Mouse (Mus musculus) neural tube, embryonic 14.5 days (tissue): Measurements from ENCODE around the gene Por. TPM values are rescaled to one million over a fixed set of nuclear protein-coding genes. Genes with fewer than 3 reads are reported as not detected.

Experiments used
- ATAC-seq: fragments of 200-750 bp; cut with Nextera tagmentation; 2 replicates; pipeline ENCODE4 v1.8.0; 2017; ENCODE audit warnings: low read depth, mild to moderate bottlenecking, moderate TSS enrichment, moderate library complexity
- H3K27ac ChIP-seq: fragments of 300-500 bp; sonication (generic); 2 replicates; pipeline ENCODE4 v1.5.1; 2014; ENCODE audit warnings: low read depth, mild to moderate bottlenecking, control low read depth, low read length, moderate library complexity, mixed read lengths
- H3K27me3 ChIP-seq: fragments of 300-500 bp; sonication (generic); 2 replicates; pipeline ENCODE4 v1.6.1; 2014; ENCODE audit warnings: low read length; ENCODE audit not compliant: control insufficient read depth, insufficient read depth
- H3K36me3 ChIP-seq: fragments of 300-500 bp; sonication (generic); 2 replicates; pipeline ENCODE4 v1.6.1; 2014; ENCODE audit warnings: low read length, mixed read lengths; ENCODE audit not compliant: control insufficient read depth, insufficient read depth
- H3K4me1 ChIP-seq: fragments of 300-500 bp; sonication (generic); 2 replicates; pipeline ENCODE4 v1.6.1; 2014; ENCODE audit warnings: low read length; ENCODE audit not compliant: control insufficient read depth, insufficient read depth
- H3K4me2 ChIP-seq: fragments of 300-500 bp; sonication (generic); 2 replicates; pipeline ENCODE4 v1.6.1; 2014; ENCODE audit warnings: mild to moderate bottlenecking, low read depth, low read length, control low read depth
- H3K4me3 ChIP-seq: fragments of 300-500 bp; sonication (generic); 2 replicates; pipeline ENCODE4 v1.5.1; 2014; ENCODE audit warnings: low read depth, low read length, control low read depth, mixed read lengths
- H3K9ac ChIP-seq: fragments of 300-500 bp; sonication (generic); replicated peaks from 2 replicates; pipeline ENCODE4 v1.6.1; 2014; ENCODE audit warnings: low read depth, mild to moderate bottlenecking, control low read depth, low read length, mixed read lengths
- H3K9me3 ChIP-seq: fragments of 300-500 bp; sonication (generic); 2 replicates; pipeline ENCODE4 v1.6.1; 2016; ENCODE audit warnings: low read length; ENCODE audit not compliant: control insufficient read depth
- WGBS: fragments of 180-500 bp; shearing (Covaris S2); extraction: QIAGEN DNeasy Blood & Tissue Kit; methylation state at CpG from one replicate; pipeline ENCODE4 v1.1.7; 2014; 5-methylcytosine and 5-hydroxymethylcytosine counted together
- polyA plus RNA-seq: library from polyadenylated mRNA; unstranded; fragments of >200 nt; fragmentation: Nextera tagmentation; extraction: Ambion mirVana; gene quantifications from 2 replicates; pipeline ENCODE4 v1.2.1, GENCODE M21; 2014

Gene Por
- polyA plus RNA-seq, 1 experiment from 2014 or later = 70.9 TPM

- no peaks in the 10 kb centered on the region for H3K9me3 ChIP-seq
- H3K27ac ChIP-seq = no peak overlapping the region
- WGBS = 94% methylated on average over 16 of the region's 16 CpGs
- no peak overlapping the region for H3K9ac ChIP-seq
- no peak for ATAC-seq
- no peak overlapping the region for H3K4me3 ChIP-seq
- peaks cover 65% of the 10 kb centered on the region for H3K36me3 ChIP-seq
- H3K27me3 ChIP-seq = no peaks in the 10 kb centered on the region
- no peak overlapping the region for H3K4me2 ChIP-seq
- H3K4me1 ChIP-seq = peaks cover 12% of the 10 kb centered on the region
Measured at GRCm38 (mm10) chr5:135731322-135731721, 61.5 kb downstream of the Por start.

DNA sequence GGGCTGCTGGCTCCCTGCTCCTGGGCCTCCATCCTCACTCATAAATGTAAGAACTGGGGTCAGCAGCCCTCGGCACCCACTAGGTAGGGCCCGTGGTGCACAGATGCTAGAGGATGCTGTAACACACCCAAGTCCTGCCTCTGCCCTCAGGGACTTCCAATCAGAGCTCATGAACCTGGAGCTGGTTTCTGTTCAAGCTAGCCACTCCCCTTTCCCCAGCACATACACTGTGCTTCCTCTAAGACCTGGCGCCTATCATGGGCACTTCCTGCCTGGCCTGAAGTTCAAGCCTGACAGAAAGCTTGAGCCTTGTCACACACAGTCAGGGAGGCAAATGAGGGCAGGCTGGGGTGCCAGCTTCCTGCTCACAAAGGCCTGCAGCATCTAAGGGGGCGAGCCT lies 63.2 kb downstream of the Por start:
- Histone ChIP-seq H3K9ac (no peak overlapping the region), H3K4me1 (no peaks in the 10 kb centered on the region), H3K27me3 (no peaks in the 10 kb centered on the region), H3K27ac (no peak overlapping the region), H3K36me3 (peaks cover 75% of the 10 kb centered on the region), H3K4me3 (no peak overlapping the region), H3K4me2 (no peak overlapping the region), H3K9me3 (no peaks in the 10 kb centered on the region)
- 92% methylated on average over 4 of the region's 4 CpGs for WGBS
- no peak for ATAC-seq

- ATAC-seq = no peak
- 95% methylated on average over 40 of the region's 42 CpGs for WGBS
- H3K9me3 ChIP-seq = no peaks in the 10 kb centered on the region
- no peak overlapping the region for H3K27ac ChIP-seq
- H3K4me3 ChIP-seq = no peak overlapping the region
- no peak overlapping the region for H3K4me2 ChIP-seq
- H3K36me3 ChIP-seq = peaks cover 73% of the 10 kb centered on the region
- no peaks in the 10 kb centered on the region for H3K27me3 ChIP-seq
- H3K4me1 ChIP-seq = no peaks in the 10 kb centered on the region
- no peak overlapping the region for H3K9ac ChIP-seq
Measured at GRCm38 (mm10) chr5:135734057-135734680, 64.3 kb downstream of the Por start.

GRCm38 (mm10) chr5:135735741-135736140 lies 65.9 kb downstream of the Por start:
- H3K9ac ChIP-seq = no peak overlapping the region
- H3K4me1 ChIP-seq = no peaks in the 10 kb centered on the region
- 96% methylated on average over 13 of the region's 13 CpGs for WGBS
- H3K9me3 ChIP-seq = no peaks in the 10 kb centered on the region
- peaks cover 60% of the 10 kb centered on the region for H3K36me3 ChIP-seq
- no peak overlapping the region for H3K4me2 ChIP-seq
- no peak for ATAC-seq
- H3K4me3 ChIP-seq = no peak overlapping the region
- no peak overlapping the region for H3K27ac ChIP-seq
- H3K27me3 ChIP-seq = no peaks in the 10 kb centered on the region

GRCm38 (mm10) chr5:135736544-135736943 lies 66.7 kb downstream of the Por start:
- peaks cover 52% of the 10 kb centered on the region for H3K36me3 ChIP-seq
- ATAC-seq = no peak
- no peak overlapping the region for H3K27ac ChIP-seq
- no peak overlapping the region for H3K4me3 ChIP-seq
- H3K4me2 ChIP-seq = no peak overlapping the region
- H3K4me1 ChIP-seq = no peaks in the 10 kb centered on the region
- WGBS = 91% methylated on average over 16 of the region's 16 CpGs
- H3K9ac ChIP-seq = no peak overlapping the region
- no peaks in the 10 kb centered on the region for H3K27me3 ChIP-seq
- H3K9me3 ChIP-seq = no peaks in the 10 kb centered on the region

GRCm38 (mm10) chr5:135737154-135737553 lies 67.3 kb downstream of the Por start:
- no peak overlapping the region for H3K4me3 ChIP-seq
- H3K9me3 ChIP-seq = no peaks in the 10 kb centered on the region
- no peak overlapping the region for H3K4me2 ChIP-seq
- H3K27ac ChIP-seq = no peak overlapping the region
- H3K27me3 ChIP-seq = no peaks in the 10 kb centered on the region
- WGBS = 89% methylated on average over 7 of the region's 7 CpGs
- H3K4me1 ChIP-seq = no peaks in the 10 kb centered on the region
- peaks cover 46% of the 10 kb centered on the region for H3K36me3 ChIP-seq
- no peak for ATAC-seq
- H3K9ac ChIP-seq = no peak overlapping the region

- H3K9ac ChIP-seq = no peak overlapping the region
- H3K4me2 ChIP-seq = no peak overlapping the region
- H3K9me3 ChIP-seq = no peaks in the 10 kb centered on the region
- peaks cover 35% of the 10 kb centered on the region for H3K36me3 ChIP-seq
- peaks cover 7% of the 10 kb centered on the region for H3K4me1 ChIP-seq
- H3K4me3 ChIP-seq = no peak overlapping the region
- no peak overlapping the region for H3K27ac ChIP-seq
- 23% methylated on average over 6 of the region's 6 CpGs for WGBS
- H3K27me3 ChIP-seq = no peaks in the 10 kb centered on the region
- ATAC-seq = no peak
Measured at GRCm38 (mm10) chr5:135738266-135738665, 68.4 kb downstream of the Por start.

GRCm38 (mm10) chr5:135742156-135742555 lies 72.3 kb downstream of the Por start:
- Histone ChIP-seq H3K9me3 (no peaks in the 10 kb centered on the region), H3K36me3 (0 out of 2 replicates have a peak, but pooled peaks cover 7% of the 10 kb centered on the region), H3K27ac (no peak overlapping the region), H3K4me3 (no peak overlapping the region), H3K4me1 (peaks cover 8% of the 10 kb centered on the region), H3K27me3 (no peaks in the 10 kb centered on the region), H3K9ac (no peak overlapping the region), H3K4me2 (no peak overlapping the region)
- ATAC-seq = no peak
- 78% methylated on average over 10 of the region's 10 CpGs for WGBS

DNA sequence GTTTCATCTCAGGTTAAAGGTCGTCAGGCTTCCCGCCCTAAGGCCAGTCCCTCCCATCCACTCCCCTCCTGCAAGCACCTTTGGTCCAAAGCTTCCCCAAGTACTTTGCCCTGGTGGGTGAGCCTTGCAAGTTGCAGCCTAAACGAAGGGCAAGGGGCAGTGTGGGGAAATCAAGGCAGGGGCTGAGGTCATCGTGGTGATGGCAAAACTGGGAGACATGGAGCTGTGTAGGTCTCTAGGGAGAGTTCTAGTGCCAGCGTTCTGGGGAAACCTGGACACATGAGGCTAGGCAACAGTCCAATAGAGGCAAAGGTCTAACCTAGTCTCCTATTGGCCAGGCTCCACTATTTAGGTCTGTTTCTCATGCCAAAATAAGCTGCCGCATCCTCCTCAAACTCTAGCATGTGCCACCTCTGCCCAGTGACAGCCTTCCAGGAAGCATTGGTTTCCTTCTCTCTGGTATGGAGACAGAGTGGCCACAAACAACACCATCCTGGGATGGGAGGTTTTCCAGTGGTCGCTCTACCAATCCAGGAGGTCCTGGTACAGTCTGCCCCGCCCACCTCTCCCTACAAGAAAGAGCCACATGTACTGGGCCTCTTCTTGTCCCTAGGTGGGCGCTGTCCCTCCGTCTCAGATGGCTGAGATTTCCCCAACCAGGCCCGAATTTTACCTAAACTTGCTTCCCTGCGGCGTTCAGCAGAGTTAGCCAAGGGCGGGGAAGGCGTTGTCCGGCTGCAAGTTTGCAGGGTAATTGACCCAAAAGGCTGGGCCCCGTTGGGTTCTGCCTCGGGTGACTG lies 73.3 kb downstream of the Por start:
- WGBS = 24% methylated on average over 18 of the region's 18 CpGs
- Histone ChIP-seq H3K36me3 (no peaks in the 10 kb centered on the region), H3K4me3 (peak overlapping the region; percentile 95), H3K4me2 (peak overlapping the region; percentile 95), H3K27me3 (no peaks in the 10 kb centered on the region), H3K9ac (peak overlapping the region; percentile 89), H3K27ac (no peak overlapping the region), H3K4me1 (peaks cover 8% of the 10 kb centered on the region), H3K9me3 (no peaks in the 10 kb centered on the region)
- peak; percentile 49 for ATAC-seq
